Mouse (Mus musculus): ENCODE results near the gene Wdr46. TPM values are rescaled to one million over a fixed set of nuclear protein-coding genes. Genes with fewer than 3 reads are reported as not detected.
"Not testable (repeated sequence)": the region's sequence is repeated elsewhere in the genome, so short reads cannot be mapped to it uniquely, and the experiment has no call there.

Gene Wdr46
- polyA plus RNA-seq, 1 experiment from 2014 or later, result 52.5 TPM

DNA sequence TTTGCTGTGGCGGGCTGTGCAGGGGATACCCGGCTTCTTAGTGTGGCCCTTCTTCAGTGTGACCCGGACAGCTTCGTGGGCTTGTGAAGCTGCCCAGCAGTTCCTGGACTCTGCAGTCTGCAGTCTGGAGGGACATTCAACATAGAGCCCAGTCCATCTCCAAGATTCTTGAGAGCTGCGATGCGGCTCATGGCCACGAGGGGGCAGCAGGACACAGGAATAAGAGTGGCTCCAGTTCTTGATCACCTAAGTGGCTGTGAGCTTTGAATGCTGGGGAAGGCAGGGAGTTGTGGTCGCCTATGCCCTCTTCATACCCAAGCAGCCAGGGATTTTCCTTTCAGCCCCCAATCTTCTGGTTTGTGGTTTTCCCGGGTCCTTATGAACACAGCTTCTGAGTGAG, 28.0 kb downstream of the Wdr46 start:
- Histone ChIP-seq H3K4me3 (no peak overlapping the region; the same call in 1 of the 2 replicates), H3K4me1 (no peaks in the 10 kb centered on the region; the same call in 1 of the 2 replicates), H3K9me3 (replicated peaks) (0 out of 2 replicates have a peak, but pooled peaks cover 4% of the 10 kb centered on the region), H3K36me3 (peaks cover 32% of the 10 kb centered on the region), H3K27ac (replicated peaks) (no peak overlapping the region), H3K27me3 (ENCODE audit: low read depth, poor library complexity, severe bottlenecking) (no peaks in the 10 kb centered on the region)
- 3% methylated on average over 9 of the region's 9 CpGs for WGBS
- DNase-seq (ENCODE audit: low spot score), result peak; percentile 87

DNA sequence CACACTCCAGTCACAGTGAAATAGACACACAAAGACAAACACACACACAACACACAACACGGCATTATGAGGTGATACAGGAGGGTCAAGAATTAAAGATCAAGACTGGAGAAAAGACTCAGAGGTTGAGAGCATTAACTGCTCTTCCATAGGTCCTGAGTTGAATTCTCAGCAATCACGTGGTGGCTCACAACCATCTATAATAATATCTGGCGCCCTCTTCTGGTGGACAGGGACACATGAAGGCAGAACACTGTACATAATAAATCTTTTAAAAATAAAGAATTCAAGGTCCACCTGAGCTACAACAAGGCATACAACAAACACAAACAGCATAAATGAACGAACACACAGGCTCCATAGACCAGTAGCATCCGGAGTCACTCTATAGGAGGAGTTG, 28.5 kb downstream of the Wdr46 start:
- WGBS, result 30% methylated on average over 5 of the region's 5 CpGs
- 0 out of 2 replicates have a peak, but pooled peaks cover 4% of the 10 kb centered on the region for H3K9me3 ChIP-seq (replicated peaks)
- H3K36me3 ChIP-seq, result peaks cover 28% of the 10 kb centered on the region
- no peak overlapping the region; the same call in 1 of the 2 replicates for H3K4me3 ChIP-seq
- no peak overlapping the region for H3K27ac ChIP-seq (replicated peaks)
- H3K27me3 ChIP-seq (ENCODE audit: low read depth, poor library complexity, severe bottlenecking), result no peaks in the 10 kb centered on the region
- DNase-seq (ENCODE audit: low spot score), result no peak
- H3K4me1 ChIP-seq, result no peaks in the 10 kb centered on the region; the same call in 1 of the 2 replicates

DNA sequence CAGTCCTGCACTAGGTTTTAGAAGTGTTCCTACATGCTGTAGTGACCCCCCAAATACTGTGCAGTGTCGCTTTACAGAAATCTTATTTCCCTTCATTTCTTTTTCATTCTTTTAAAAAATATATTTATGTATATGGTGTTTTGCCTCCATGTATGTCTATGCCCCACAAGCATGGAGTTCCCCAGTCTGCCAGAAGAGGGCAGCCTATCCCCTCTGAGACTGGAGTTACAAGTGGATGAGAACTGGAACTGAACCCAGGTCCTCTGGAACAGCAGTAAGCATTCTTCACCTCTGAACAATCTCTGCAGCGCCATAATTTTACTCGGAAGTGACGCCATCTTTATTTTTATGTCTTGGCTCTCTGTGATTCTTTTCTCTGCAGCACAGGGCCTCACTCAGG, 28.9 kb downstream of the Wdr46 start:
- Histone ChIP-seq H3K4me3 (no peak overlapping the region), H3K36me3 (peaks cover 24% of the 10 kb centered on the region), H3K9me3 (replicated peaks) (0 out of 2 replicates have a peak, but pooled peaks cover 4% of the 10 kb centered on the region), H3K27me3 (ENCODE audit: low read depth, poor library complexity, severe bottlenecking) (no peaks in the 10 kb centered on the region), H3K27ac (replicated peaks) (no peak overlapping the region), H3K4me1 (no peaks in the 10 kb centered on the region; the same call in 1 of the 2 replicates)
- WGBS, result 77% methylated on average over 4 of the region's 4 CpGs
- no peak for DNase-seq (ENCODE audit: low spot score)

DNA sequence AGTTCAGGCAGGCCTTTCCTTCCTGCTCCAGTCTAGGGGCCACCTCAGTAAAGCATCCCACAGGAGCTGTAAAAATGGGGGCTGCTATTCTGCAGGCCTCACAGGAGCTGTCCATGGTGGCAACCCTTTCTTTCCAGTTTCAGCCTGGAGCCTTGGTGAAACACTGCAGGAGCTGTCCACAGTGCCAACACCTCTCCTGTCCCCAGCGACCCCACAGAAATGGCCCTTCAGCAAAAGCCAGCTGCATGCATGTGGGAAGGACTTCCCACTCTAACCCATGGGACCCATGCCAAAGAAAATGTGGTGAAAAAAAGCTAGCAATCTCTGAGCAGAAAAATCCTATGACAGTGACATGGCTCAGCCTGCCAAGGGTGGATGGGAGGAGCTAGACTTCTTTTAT, 32.2 kb downstream of the Wdr46 start:
- Histone ChIP-seq H3K27me3 (ENCODE audit: low read depth, poor library complexity, severe bottlenecking) (peaks cover 29% of the 10 kb centered on the region), H3K9me3 (replicated peaks) (0 out of 2 replicates have a peak, but pooled peaks cover 4% of the 10 kb centered on the region), H3K36me3 (no peaks in the 10 kb centered on the region), H3K4me1 (peaks cover 1% of the 10 kb centered on the region), H3K27ac (replicated peaks) (no peak overlapping the region), H3K4me3 (no peak overlapping the region)
- DNase-seq (ENCODE audit: low spot score), result no peak
- 20% methylated on average over 1 of the region's 1 CpGs for WGBS

DNA sequence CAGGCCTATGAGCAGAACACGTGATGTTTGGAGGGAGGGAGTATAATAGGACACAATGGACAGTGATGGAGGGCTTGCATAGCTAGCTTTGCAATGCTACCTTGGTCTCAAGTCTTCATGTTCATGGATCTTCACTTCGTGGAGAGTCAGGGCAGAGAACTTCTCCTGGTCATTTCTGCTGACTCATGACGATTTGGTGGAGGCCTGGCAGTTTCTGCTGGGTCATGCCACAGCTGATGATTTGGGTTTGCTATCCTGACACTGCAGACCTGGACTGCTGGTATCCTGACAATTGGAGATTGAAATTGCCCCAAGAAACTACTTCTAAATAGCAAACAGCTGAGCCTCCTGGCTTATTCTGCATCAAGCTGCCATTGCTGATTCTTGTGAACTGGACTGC, 33.1 kb downstream of the Wdr46 start:
- 63% methylated on average over 3 of the region's 3 CpGs for WGBS

DNA sequence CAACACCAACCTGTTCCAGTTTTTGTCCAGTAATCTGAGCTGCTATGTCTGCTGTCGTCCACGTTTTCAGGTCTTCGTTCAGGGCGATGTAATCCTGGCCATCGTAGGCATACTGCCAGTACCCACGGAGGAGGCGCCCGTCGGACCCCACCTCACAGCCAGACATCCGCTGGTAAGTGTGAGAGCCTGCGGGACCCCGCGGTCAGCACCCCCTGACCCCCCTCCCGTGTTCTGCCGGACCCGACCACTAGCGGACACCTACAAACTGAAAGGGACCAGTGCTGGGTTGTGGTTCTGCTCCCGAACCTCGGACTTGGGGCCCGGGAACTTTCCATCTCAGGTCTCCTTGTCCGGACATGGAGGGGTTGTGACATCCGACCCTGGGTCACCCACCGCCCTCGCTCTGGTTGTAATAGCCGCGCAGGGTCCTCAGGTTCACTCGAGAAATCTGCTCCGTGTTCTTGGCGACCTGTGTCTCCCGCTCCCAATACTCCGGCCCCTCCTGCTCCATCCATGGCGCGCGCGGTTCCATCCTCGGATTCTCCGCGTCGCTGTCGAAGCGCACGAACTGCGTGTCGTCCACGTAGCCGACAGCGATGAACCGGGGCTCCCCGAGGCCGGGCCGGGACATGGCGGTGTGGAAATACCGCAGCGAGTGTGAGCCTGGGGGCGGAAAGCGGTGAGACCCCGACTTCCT, 37.5 kb downstream of the Wdr46 start:
- Histone ChIP-seq H3K27ac (replicated peaks) (peak overlapping the region; percentile 63; the same call in 1 of the 2 replicates), H3K27me3 (ENCODE audit: low read depth, poor library complexity, severe bottlenecking) (peaks cover 59% of the 10 kb centered on the region)

More for the DNA sequence above, 33.1 kb downstream of the Wdr46 start:
- Histone ChIP-seq H3K4me3 (no peak overlapping the region), H3K27ac (replicated peaks) (no peak overlapping the region), H3K9me3 (replicated peaks) (0 out of 2 replicates have a peak, but pooled peaks cover 4% of the 10 kb centered on the region), H3K4me1 (peaks cover 10% of the 10 kb centered on the region), H3K27me3 (ENCODE audit: low read depth, poor library complexity, severe bottlenecking) (peaks cover 38% of the 10 kb centered on the region), H3K36me3 (no peaks in the 10 kb centered on the region)
- no peak for DNase-seq (ENCODE audit: low spot score)

DNA sequence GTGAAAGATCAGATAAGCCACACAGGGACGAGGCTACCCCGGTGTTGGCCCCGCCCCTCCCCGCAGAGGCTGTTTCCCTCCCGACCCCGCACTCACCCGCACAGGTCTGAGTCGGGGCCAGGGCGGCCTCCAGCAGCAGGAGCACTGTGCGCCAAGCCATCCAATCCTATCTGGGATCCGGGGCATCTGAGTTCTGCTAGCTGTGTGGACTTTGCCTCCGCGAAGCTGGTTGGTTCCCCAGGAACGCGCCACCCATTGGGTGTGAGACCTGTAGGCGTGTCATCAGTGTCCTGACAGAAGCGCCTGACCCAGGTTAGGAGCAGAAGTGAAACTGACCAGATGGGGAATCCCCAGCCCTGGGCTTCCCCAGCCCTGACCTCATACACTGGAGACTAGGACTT, 38.2 kb downstream of the Wdr46 start:
- peaks cover 31% of the 10 kb centered on the region for H3K4me1 ChIP-seq
- peak overlapping the region; percentile 55 for H3K4me3 ChIP-seq
- H3K27me3 ChIP-seq (ENCODE audit: low read depth, poor library complexity, severe bottlenecking), result peaks cover 59% of the 10 kb centered on the region
- no peaks in the 10 kb centered on the region for H3K36me3 ChIP-seq
- WGBS, result under 1% methylated on average over 17 of the region's 17 CpGs
- H3K9me3 ChIP-seq (replicated peaks), result no peaks in the 10 kb centered on the region
- DNase-seq (ENCODE audit: low spot score), result peak; percentile 46
- peak overlapping the region; percentile 63; the same call in 1 of the 2 replicates for H3K27ac ChIP-seq (replicated peaks)

More for the DNA sequence above, 37.5 kb downstream of the Wdr46 start:
- Histone ChIP-seq H3K4me3 (peak overlapping the region; percentile 55), H3K4me1 (peaks cover 31% of the 10 kb centered on the region), H3K9me3 (replicated peaks) (no peaks in the 10 kb centered on the region), H3K36me3 (no peaks in the 10 kb centered on the region)
- no peak for DNase-seq (ENCODE audit: low spot score)
- WGBS, result 2% methylated on average over 57 of the region's 57 CpGs

DNA sequence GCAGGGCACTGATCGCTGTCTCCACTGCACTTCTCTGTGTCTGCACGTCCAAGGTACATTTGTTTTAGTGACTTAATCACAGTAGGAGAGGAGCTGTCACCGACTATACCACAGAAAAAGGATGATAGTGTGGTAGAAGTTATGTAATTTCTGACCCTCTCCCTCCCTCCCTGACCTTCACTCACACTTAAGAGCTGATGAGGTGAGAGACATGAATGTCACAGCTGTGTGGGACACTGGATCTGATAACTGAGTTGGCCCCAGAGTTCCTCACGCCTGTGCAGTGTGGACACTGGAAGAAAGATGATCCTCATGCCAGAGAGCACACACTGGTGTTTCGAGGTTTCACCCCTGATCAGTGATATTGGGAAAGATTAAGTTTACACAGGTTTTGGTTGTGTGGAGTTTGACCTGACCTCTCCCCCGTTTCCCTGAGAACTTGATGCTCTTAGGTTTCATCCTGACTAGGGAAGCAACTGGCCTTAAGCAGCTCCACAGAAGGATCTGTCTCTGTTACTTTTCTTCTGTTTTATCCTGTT, 39.1 kb downstream of the Wdr46 start:
- 83% methylated on average over 6 of the region's 6 CpGs for WGBS
- H3K9me3 ChIP-seq (replicated peaks), result no peaks in the 10 kb centered on the region
- no peaks in the 10 kb centered on the region for H3K36me3 ChIP-seq
- H3K27ac ChIP-seq (replicated peaks), result no peak overlapping the region
- no peak overlapping the region for H3K4me3 ChIP-seq
- H3K27me3 ChIP-seq (ENCODE audit: low read depth, poor library complexity, severe bottlenecking), result peaks cover 59% of the 10 kb centered on the region
- DNase-seq (ENCODE audit: low spot score), result no peak
- H3K4me1 ChIP-seq, result peaks cover 31% of the 10 kb centered on the region

DNA sequence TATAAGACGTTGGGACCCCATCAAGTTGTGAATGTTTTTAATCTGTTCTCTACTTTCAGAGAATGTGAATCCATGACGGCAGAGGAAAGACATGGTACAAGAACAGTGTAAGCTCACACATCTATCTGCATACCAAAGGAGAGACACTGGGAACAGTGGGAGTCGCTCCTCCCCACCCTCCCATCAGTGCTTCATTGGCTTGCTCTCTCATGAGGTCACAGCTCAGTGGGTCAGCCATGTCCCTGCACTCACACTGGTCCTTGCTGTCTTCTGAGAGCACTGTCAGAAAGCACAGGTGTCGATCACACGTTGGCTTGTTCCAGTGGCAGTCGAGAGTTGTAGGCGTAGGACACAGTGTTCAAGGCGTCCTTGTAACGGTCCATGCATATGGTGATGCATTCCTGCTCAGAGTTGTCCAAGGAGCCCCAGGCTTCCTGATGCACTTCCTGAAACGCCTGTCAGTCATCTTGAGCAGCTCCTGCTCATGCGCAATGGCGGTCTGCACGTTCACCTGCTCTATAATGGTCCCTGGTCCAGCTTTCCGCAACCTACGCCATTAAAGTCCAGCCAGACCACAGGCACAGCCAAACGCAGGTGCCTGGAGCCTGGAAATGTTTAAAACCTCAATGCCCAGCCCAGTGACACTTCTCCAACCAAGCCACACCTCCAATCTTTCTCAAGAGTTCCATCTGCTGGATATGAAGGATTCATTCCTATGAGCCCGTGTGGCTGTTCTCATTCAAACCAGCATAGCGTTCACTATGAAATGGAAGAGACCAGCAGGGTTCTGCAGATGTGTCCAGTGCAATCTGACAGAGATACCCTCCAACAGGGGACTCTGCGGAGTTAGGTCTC, 39.9 kb downstream of the Wdr46 start:
- H3K4me3 ChIP-seq, result peak overlapping the region; percentile 65
- no peaks in the 10 kb centered on the region for H3K36me3 ChIP-seq
- 80% methylated on average over 19 of the region's 19 CpGs for WGBS
- DNase-seq (ENCODE audit: low spot score), result no peak
- H3K27ac ChIP-seq (replicated peaks), result peak overlapping the region; percentile 87
- peaks cover 53% of the 10 kb centered on the region for H3K27me3 ChIP-seq (ENCODE audit: low read depth, poor library complexity, severe bottlenecking)
- H3K9me3 ChIP-seq (replicated peaks), result no peaks in the 10 kb centered on the region
- peaks cover 31% of the 10 kb centered on the region for H3K4me1 ChIP-seq

DNA sequence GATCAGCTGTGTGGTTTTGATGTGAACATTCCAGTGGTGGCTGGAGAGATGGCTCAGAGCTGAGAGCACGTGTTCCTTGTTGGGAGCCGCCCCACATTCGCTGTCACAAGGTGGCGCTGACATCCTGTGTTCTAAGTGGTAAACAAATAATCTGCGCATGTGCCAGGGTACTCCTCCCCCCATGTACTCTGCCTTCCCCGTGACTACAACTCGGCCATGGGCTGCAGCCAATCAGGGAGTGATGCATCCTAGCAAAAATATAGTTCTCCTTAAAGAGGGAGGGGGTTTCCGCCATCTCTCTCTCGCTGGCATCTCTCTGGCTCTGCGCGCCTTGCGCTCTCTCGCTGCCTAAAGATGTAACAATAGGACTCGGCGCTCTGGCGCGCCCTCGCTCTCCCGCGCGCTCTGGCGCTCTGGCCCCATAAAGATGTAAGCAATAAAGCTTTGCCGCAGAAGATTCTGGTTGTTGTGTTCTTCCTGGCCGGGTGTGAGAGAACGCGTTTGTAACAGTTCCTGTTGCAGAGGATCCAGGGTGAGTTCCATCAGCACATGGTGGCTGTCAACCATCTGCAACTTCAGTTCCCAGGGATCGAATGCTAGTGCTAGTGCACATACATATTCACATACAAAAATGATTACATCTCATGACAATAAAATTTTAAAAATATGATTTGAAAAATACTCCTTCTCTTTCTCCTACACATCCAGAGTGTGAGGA, 40.9 kb downstream of the Wdr46 start:
- WGBS, result 2% methylated on average over 27 of the region's 27 CpGs
- Histone ChIP-seq H3K27ac (replicated peaks) (peak overlapping the region; percentile 87), H3K4me3 (peak overlapping the region; percentile 65), H3K4me1 (peaks cover 31% of the 10 kb centered on the region), H3K27me3 (ENCODE audit: low read depth, poor library complexity, severe bottlenecking) (peaks cover 43% of the 10 kb centered on the region)
- not testable (repeated sequence) for H3K9me3 ChIP-seq (replicated peaks); H3K36me3 ChIP-seq
- DNase-seq (ENCODE audit: low spot score), result peak; percentile 91

DNA sequence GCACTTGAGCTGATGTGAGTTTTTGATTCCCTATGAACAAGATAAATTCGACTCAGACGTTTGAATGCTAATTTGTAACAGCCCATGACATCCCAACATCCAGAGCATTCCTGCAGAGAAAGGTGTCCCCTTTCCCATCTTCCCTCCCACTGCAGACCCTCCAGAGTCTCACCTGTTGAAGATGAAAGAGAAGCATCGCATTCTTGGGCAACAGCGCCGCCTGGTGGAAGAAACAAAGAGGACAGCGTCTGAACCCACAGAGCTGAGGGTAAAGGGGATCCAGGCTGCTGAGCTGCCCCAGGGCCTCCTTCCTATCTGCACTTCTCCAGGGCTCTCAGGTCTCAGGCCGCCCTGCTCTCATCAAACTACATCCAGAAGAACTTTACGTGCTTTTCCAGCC, 41.7 kb downstream of the Wdr46 start:
- H3K27ac ChIP-seq (replicated peaks), result not testable (repeated sequence)
- peak; percentile 61 for DNase-seq (ENCODE audit: low spot score)
- H3K4me3 ChIP-seq, result peak overlapping the region; percentile 65

More for the DNA sequence above, 41.7 kb downstream of the Wdr46 start:
- peaks cover 31% of the 10 kb centered on the region for H3K4me1 ChIP-seq
- H3K36me3 ChIP-seq; H3K9me3 ChIP-seq (replicated peaks): not testable (repeated sequence)
- WGBS, result 10% methylated on average over 8 of the region's 8 CpGs
- peaks cover 36% of the 10 kb centered on the region for H3K27me3 ChIP-seq (ENCODE audit: low read depth, poor library complexity, severe bottlenecking)
